Mouse (Mus musculus): ENCODE results near the gene Fabp3. TPM values are rescaled to one million over a fixed set of nuclear protein-coding genes. Genes with fewer than 3 reads are reported as not detected.

The Fabp3 gene
- total and polyA plus RNA-seq, 2 experiments from 2014 or later, result 3,924 to 10,729 TPM

DNA sequence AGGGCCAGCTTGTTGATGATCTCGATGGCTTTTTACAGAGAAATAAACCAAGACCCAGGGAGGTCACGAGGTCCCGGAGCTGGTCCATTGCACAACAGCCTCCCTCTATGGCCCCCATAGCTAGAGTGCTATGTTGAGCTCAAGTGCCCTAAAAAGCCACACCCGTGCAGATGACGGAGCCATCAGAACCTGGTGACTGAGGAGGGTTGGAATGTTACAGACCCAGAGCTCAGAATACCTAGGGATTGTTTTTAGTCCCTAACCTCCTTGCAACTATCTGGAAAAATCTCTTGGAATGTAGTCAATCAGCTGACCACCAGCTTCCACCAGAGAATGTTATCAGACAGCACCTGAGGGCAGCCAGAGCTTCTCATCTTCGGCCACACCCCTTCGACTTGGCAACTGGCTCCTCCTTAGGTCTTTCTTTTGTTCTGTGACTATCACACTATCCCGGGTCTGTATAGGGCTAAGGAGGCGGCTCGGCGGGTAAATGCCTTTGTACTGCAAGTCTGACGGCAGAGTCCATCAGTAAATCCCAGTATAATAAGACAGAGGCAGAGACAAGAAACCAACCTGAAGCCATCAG is 6.0 kb upstream of the Fabp3 start:
- ATAC-seq (ENCODE audit: insufficient read depth, low read depth), result no peak
- H3K4me2 ChIP-seq (ENCODE audit: low read depth, low read length), result no peak overlapping the region
- TF ChIP-seq CTCF (IDR thresholded peaks at IDR 0.05; ENCODE audit: low read depth), result no peak
- TF ChIP-seq EP300 (IDR thresholded peaks at IDR 0.05; ENCODE audit: low read depth), result no peak
- H3K36me3 ChIP-seq (replicated peaks; ENCODE audit: control insufficient read depth, insufficient read depth, low read length), result no peaks in the 10 kb centered on the region
- H3K27ac ChIP-seq (ENCODE audit: low read depth), result no peak overlapping the region
- no peaks in the 10 kb centered on the region for H3K9me3 ChIP-seq (replicated peaks; ENCODE audit: control insufficient read depth, low read length)
- H3K9ac ChIP-seq (replicated peaks; ENCODE audit: low read depth, low read length), result no peak overlapping the region
- no peak overlapping the region for H3K4me3 ChIP-seq (ENCODE audit: low read depth, low read length)
- H3K4me1 ChIP-seq (ENCODE audit: control insufficient read depth, insufficient read depth), result peaks cover 12% of the 10 kb centered on the region
- peaks cover 5% of the 10 kb centered on the region; the same call in 1 of the 2 replicates for H3K27me3 ChIP-seq (ENCODE audit: control insufficient read depth, insufficient read depth, low read length)
- 50% methylated on average over 12 of the region's 12 CpGs for WGBS
- DNase-seq (ENCODE audit: low spot score), result no peak

- H3K36me3 ChIP-seq (replicated peaks; ENCODE audit: control insufficient read depth, insufficient read depth, low read length), result no peaks in the 10 kb centered on the region
- DNase-seq (ENCODE audit: low spot score) (no peak), ATAC-seq (ENCODE audit: insufficient read depth, low read depth) (no peak)
- no peak overlapping the region for H3K27ac ChIP-seq (ENCODE audit: low read depth)
- H3K9me3 ChIP-seq (replicated peaks; ENCODE audit: control insufficient read depth, low read length), result no peaks in the 10 kb centered on the region
- peaks cover 5% of the 10 kb centered on the region; the same call in 1 of the 2 replicates for H3K27me3 ChIP-seq (ENCODE audit: control insufficient read depth, insufficient read depth, low read length)
- H3K4me2 ChIP-seq (ENCODE audit: low read depth, low read length), result no peak overlapping the region
- WGBS, result 35% methylated on average over 3 of the region's 3 CpGs
- H3K9ac ChIP-seq (replicated peaks; ENCODE audit: low read depth, low read length), result no peak overlapping the region
- peaks cover 11% of the 10 kb centered on the region for H3K4me1 ChIP-seq (ENCODE audit: control insufficient read depth, insufficient read depth)
- no peak overlapping the region for H3K4me3 ChIP-seq (ENCODE audit: low read depth, low read length)
- no peak for TF ChIP-seq CTCF (IDR thresholded peaks at IDR 0.05; ENCODE audit: low read depth)
- TF ChIP-seq EP300 (IDR thresholded peaks at IDR 0.05; ENCODE audit: low read depth), result no peak
These were observed 3.6 kb upstream of the Fabp3 start for GRCm38 (mm10) chr4:130304746-130305145.

- H3K4me3 ChIP-seq (ENCODE audit: low read depth, low read length), result peak overlapping the region; percentile 65; the same call in 1 of the 2 replicates
- 51% methylated on average over 10 of the region's 10 CpGs for WGBS
- H3K4me2 ChIP-seq (ENCODE audit: low read depth, low read length), result peak overlapping the region; percentile 79
- peak overlapping the region; percentile 37 for H3K9ac ChIP-seq (replicated peaks; ENCODE audit: low read depth, low read length)
- H3K9me3 ChIP-seq (replicated peaks; ENCODE audit: control insufficient read depth, low read length), result no peaks in the 10 kb centered on the region
- H3K27ac ChIP-seq (ENCODE audit: low read depth), result peak overlapping the region; percentile 95
- H3K36me3 ChIP-seq (replicated peaks; ENCODE audit: control insufficient read depth, insufficient read depth, low read length), result no peaks in the 10 kb centered on the region
- H3K4me1 ChIP-seq (ENCODE audit: control insufficient read depth, insufficient read depth), result peaks cover 7% of the 10 kb centered on the region; the same call in 1 of the 2 replicates
- peak; percentile 64 for DNase-seq (ENCODE audit: low spot score)
- TF ChIP-seq EP300 (IDR thresholded peaks at IDR 0.05; ENCODE audit: low read depth) (no peak; the same call in 1 of the 2 replicates), CTCF (IDR thresholded peaks at IDR 0.05; ENCODE audit: low read depth) (no peak)
- peaks cover 5% of the 10 kb centered on the region; the same call in 1 of the 2 replicates for H3K27me3 ChIP-seq (ENCODE audit: control insufficient read depth, insufficient read depth, low read length)
- peak; percentile 44 for ATAC-seq (ENCODE audit: insufficient read depth, low read depth)
These were observed 1.4 kb upstream of the Fabp3 start for GRCm38 (mm10) chr4:130306796-130307630.

GRCm38 (mm10) chr4:130307851-130308230 is 554 bp upstream of the Fabp3 start:
- DNase-seq (ENCODE audit: low spot score) (peak; percentile 91), ATAC-seq (ENCODE audit: insufficient read depth, low read depth) (peak; percentile 70)
- 1% methylated on average over 23 of the region's 23 CpGs for WGBS
- Histone ChIP-seq H3K4me2 (ENCODE audit: low read depth, low read length) (peak overlapping the region; percentile 79), H3K4me1 (ENCODE audit: control insufficient read depth, insufficient read depth) (peaks cover 9% of the 10 kb centered on the region; the same call in 1 of the 2 replicates), H3K4me3 (ENCODE audit: low read depth, low read length) (peak overlapping the region; percentile 65), H3K36me3 (replicated peaks; ENCODE audit: control insufficient read depth, insufficient read depth, low read length) (peaks cover 8% of the 10 kb centered on the region), H3K9me3 (replicated peaks; ENCODE audit: control insufficient read depth, low read length) (no peaks in the 10 kb centered on the region), H3K27ac (ENCODE audit: low read depth) (peak overlapping the region; percentile 95), H3K27me3 (ENCODE audit: control insufficient read depth, insufficient read depth, low read length) (peaks cover 5% of the 10 kb centered on the region; the same call in 1 of the 2 replicates), H3K9ac (replicated peaks; ENCODE audit: low read depth, low read length) (peak overlapping the region; percentile 87)
- TF ChIP-seq EP300 (IDR thresholded peaks at IDR 0.05; ENCODE audit: low read depth) (peak; percentile 45; the same call in 1 of the 2 replicates), CTCF (IDR thresholded peaks at IDR 0.05; ENCODE audit: low read depth) (peak; percentile 21; the same call in 1 of the 2 replicates)

DNA sequence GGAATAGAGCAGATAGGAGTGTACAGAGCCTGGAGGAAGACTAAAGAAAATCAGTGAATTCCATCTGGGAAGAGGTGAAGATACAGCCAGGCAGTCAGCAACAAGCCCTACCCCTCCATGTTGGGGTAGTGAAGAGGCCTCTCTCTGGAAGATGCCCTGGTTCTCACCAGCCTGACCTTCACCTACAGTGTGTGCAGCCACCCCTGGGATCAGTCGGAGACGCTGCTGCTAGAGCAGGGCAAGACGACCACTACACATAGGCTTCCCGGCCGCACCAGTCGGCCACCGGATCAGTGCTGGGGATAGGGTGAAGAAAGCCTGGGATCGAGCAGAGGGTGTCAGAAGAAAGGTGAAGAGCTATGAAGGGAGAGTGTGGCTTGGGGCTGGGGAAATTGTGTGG is 859 bp downstream of the Fabp3 start:
- H3K4me1 ChIP-seq (ENCODE audit: control insufficient read depth, insufficient read depth), result peaks cover 15% of the 10 kb centered on the region; the same call in 1 of the 2 replicates
- DNase-seq (ENCODE audit: low spot score), result no peak
- 25% methylated on average over 8 of the region's 8 CpGs for WGBS
- H3K36me3 ChIP-seq (replicated peaks; ENCODE audit: control insufficient read depth, insufficient read depth, low read length), result peaks cover 22% of the 10 kb centered on the region
- H3K27me3 ChIP-seq (ENCODE audit: control insufficient read depth, insufficient read depth, low read length), result peaks cover 5% of the 10 kb centered on the region; the same call in 1 of the 2 replicates
- peak overlapping the region; percentile 79 for H3K4me2 ChIP-seq (ENCODE audit: low read depth, low read length)
- ATAC-seq (ENCODE audit: insufficient read depth, low read depth), result no peak
- no peak for TF ChIP-seq EP300 (IDR thresholded peaks at IDR 0.05; ENCODE audit: low read depth)
- TF ChIP-seq CTCF (IDR thresholded peaks at IDR 0.05; ENCODE audit: low read depth), result no peak
- H3K4me3 ChIP-seq (ENCODE audit: low read depth, low read length), result peak overlapping the region; percentile 65
- peak overlapping the region; percentile 87 for H3K9ac ChIP-seq (replicated peaks; ENCODE audit: low read depth, low read length)
- H3K9me3 ChIP-seq (replicated peaks; ENCODE audit: control insufficient read depth, low read length), result no peaks in the 10 kb centered on the region
- peak overlapping the region; percentile 95 for H3K27ac ChIP-seq (ENCODE audit: low read depth)

Data from heart, postnatal 0 days (tissue).